Mouse (Mus musculus) c-Kit-positive CD71-positive TER-119-positive erythroid progenitor cells, embryonic 14.5 days (primary cell): ENCODE measurements around the gene Spsb2.
"Not testable (repeated sequence)": the region's sequence is repeated elsewhere in the genome, so short reads cannot be mapped to it uniquely, and the experiment has no call there.

Source experiments
- DNase-seq: peaks from one replicate; pipeline ENCODE4 v3.0.0-alpha.2; 2013; ENCODE audit warnings: low spot score

Gene Spsb2

GRCm38 (mm10) chr6:124803061-124803460 is 5.4 kb upstream of the Spsb2 start:
- no peak for DNase-seq

GRCm38 (mm10) chr6:124803691-124804090 is 4.8 kb upstream of the Spsb2 start:
- DNase-seq = not testable (repeated sequence)

- DNase-seq = no peak
Measured at GRCm38 (mm10) chr6:124804341-124804740, 4.1 kb upstream of the Spsb2 start.

GRCm38 (mm10) chr6:124805341-124806321 is 2.8 kb upstream of the Spsb2 start:
- DNase-seq = peak; percentile 81

GRCm38 (mm10) chr6:124806446-124807140 is 1.9 kb upstream of the Spsb2 start:
- DNase-seq = no peak

GRCm38 (mm10) chr6:124807366-124807765 is 1.1 kb upstream of the Spsb2 start:
- no peak for DNase-seq

- no peak for DNase-seq
Measured at GRCm38 (mm10) chr6:124807986-124808357, 489 bp upstream of the Spsb2 start.

GRCm38 (mm10) chr6:124809052-124809774 is 752 bp downstream of the Spsb2 start:
- DNase-seq = peak; percentile 65

GRCm38 (mm10) chr6:124809775-124810538 is 1.5 kb downstream of the Spsb2 start:
- DNase-seq = no peak

- DNase-seq = not testable (repeated sequence)
Measured at GRCm38 (mm10) chr6:124810566-124811402, 2.3 kb downstream of the Spsb2 start.

- DNase-seq = no peak
Measured at GRCm38 (mm10) chr6:124811403-124811665, 2.9 kb downstream of the Spsb2 start.

- no peak for DNase-seq
Measured at GRCm38 (mm10) chr6:124811701-124812560, 3.5 kb downstream of the Spsb2 start.

- no peak for DNase-seq
Measured at GRCm38 (mm10) chr6:124812848-124813247, 4.4 kb downstream of the Spsb2 start.

- DNase-seq = peak; percentile 58
Measured at GRCm38 (mm10) chr6:124813496-124813895, 5.0 kb downstream of the Spsb2 start.

- DNase-seq = peak; percentile 83
Measured at GRCm38 (mm10) chr6:124813933-124814332, 5.5 kb downstream of the Spsb2 start, which contains the start of gene Tpi1. TSS of gene Tpi1 (minus strand) at chr6:124814296.

- DNase-seq = no peak
Measured at GRCm38 (mm10) chr6:124814448-124814847, 6.0 kb downstream of the Spsb2 start.

- no peak for DNase-seq
Measured at GRCm38 (mm10) chr6:124814858-124815774, 6.7 kb downstream of the Spsb2 start.

- no peak for DNase-seq
Measured at GRCm38 (mm10) chr6:124816611-124817010, 8.2 kb downstream of the Spsb2 start.

- DNase-seq = no peak
Measured at GRCm38 (mm10) chr6:124817125-124817524, 8.7 kb downstream of the Spsb2 start.
